Mouse (Mus musculus): Measurements from ENCODE around the gene Rab10.
"Not testable (repeated sequence)": the region's sequence is repeated elsewhere in the genome, so short reads cannot be mapped to it uniquely, and the experiment has no call there.

Gene Rab10

DNA sequence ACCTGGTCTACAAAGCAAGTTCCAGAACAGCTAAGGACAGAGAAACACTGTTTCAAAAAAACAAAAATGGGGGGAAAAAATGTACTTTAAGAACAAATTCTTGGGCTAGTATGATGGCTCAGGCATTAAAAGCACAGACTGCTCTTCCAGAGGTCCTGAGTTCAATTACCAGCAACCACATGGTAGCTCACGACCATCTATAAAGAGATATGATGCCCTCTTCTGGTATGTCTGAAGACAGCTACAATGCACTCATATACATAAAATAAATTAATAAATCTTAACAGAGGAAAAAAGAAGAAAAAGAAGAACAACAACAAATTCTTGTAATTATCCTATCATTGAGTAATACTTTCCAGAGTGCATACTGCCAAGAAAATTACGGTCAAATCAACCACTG lies 4.5 kb downstream of the Rab10 start:
- in situ Hi-C loops (cut with MboI; ENCODE audit: unreplicated experiment in 2 of 2) = loop anchor here (5.0 to 10.0 kb wide), 5 partner anchors 47 to 130 kb away; partner anchors contain the start of gene Asxl2 (in 1 of the 2)

DNA sequence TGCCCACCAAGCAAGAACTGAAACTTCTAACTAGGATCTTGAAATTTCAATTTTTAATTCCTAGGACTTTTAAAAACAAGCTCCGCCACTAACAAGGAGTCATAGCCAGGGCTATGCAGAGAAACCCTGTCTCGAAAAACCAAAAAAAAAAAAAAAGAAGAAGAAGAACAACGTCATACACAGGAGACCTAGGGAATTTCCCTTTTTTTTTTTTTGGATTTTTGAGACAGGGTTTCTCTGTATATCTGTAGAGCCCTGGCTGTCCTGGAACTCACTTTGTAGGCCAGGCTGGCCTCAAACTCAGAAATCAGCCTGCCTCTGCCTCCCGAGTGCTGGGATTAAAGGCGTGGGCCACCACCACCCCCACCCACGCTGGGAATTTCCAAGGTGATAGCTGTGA lies 12.1 kb downstream of the Rab10 start:
- in situ Hi-C loops (cut with MboI; ENCODE audit: unreplicated experiment in 2 of 2) = not testable (repeated sequence)

DNA sequence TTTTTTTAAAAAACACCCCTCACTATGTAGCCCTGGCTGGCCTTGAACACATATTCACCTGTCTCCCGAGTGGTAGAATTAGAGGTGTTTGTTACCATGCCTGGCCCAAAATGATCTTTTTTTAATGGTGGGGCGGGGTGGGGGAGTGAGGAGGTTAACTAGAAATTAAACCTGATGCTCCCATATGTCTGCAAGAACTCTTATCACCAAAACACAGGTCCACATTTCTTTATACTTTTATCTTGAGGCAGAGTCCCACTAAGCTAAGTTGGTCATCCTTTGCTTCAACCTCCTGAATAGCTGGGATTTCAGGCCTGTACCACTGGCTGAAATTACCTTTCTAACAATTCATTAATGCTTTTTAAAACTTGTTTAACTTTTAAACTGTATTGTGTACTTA lies 13.7 kb downstream of the Rab10 start:
- in situ Hi-C loops (cut with MboI; ENCODE audit: unreplicated experiment in 2 of 2) = no loop called here

GRCm38 (mm10) chr12:3291849-3292248 lies 17.9 kb downstream of the Rab10 start:
- in situ Hi-C loops (cut with MboI; ENCODE audit: unreplicated experiment in 2 of 2) = no loop called here

- in situ Hi-C loops (cut with MboI; ENCODE audit: unreplicated experiment in 2 of 2) = no loop called here
Measured at GRCm38 (mm10) chr12:3291038-3291437, 18.7 kb downstream of the Rab10 start.

GRCm38 (mm10) chr12:3288440-3288839 lies 21.3 kb downstream of the Rab10 start:
- in situ Hi-C loops (cut with MboI; ENCODE audit: unreplicated experiment in 2 of 2) = no loop called here

DNA sequence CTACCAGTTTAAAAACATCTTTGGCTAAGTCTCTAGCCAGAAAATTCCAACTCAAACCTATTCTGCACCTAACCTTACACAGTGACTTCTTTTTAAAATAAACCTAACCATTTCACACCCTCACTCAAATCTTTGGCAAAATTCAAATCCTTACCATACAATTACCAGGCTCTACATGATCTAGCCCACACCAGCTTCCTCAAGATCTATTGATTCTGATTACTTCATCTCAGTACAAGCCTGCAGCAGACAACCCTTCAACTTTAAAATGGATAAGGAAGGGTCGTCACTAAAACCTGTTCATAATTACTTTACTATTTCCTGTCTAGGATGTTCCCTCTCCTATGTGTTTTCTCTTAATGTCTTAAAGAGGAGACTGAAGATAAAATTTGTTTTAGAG lies 23.9 kb downstream of the Rab10 start:
- in situ Hi-C loops (cut with MboI; ENCODE audit: unreplicated experiment in 2 of 2) = no loop called here

DNA sequence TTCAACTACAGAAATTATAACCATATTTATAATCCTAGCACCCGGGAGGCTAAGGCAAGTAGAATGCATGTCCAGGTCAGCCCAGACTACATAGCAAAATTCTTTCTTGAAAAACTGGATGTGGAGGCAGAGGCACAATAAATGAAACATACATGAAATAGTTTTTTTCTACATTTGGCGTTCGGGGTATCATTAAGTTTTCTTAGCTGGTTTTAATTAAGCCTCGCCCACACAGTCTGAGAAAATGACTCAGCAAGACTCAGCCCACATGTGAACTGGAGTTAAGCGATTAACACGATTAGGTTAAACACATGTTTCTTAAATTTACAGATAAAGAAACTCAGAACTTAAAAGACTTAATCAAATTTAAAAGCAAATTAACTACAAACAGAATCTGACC lies 24.4 kb downstream of the Rab10 start:
- in situ Hi-C loops (cut with MboI; ENCODE audit: unreplicated experiment in 2 of 2) = no loop called here

DNA sequence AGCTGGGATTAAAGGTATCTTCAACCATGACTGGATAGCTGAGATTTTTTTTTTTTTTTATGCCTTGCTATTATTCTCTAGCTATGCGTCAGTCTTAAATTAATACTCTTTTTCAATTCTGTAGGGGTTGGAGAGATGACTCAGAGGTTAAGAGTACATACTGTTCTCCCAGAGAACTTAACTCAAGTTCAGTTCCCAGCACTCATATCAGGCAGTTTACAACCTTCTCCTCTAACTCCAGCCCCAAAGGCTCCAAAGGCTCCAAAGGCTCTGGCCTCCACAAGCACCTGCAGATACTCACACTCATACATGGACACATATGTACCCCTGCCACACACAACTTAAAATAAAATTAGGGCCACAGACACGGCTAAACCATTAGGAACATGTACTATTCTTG lies 25.3 kb downstream of the Rab10 start:
- in situ Hi-C loops (cut with MboI; ENCODE audit: unreplicated experiment in 2 of 2) = no loop called here

DNA sequence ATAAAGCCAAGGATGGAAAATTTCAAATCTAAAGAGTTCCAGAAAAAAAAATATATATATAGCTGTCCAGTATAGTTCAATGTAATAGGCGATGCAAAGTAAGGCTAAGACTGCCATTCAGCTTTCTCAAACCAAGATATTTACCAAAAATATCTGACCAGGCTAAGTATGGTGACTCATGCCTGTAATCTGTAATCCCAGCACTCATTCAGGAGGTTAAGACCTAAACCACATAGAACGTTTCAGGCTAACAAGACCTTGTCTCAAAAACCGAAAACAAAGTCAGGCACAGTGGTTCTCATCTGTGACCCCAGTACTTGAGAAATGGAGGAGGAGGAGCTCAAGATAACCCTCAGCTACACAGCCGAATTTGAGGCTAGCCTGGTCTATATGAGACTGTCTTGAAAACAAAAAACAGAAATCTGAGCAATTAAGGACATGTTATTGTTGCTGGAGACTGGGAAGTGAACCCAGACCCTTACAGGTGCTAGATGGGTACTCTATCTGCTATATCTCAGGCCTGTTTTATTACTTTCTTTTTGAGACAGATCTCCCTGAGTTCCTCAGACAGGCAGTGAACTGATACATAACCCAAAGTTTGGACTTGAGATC lies 25.8 kb downstream of the Rab10 start:
- in situ Hi-C loops (cut with MboI; ENCODE audit: unreplicated experiment in 2 of 2) = no loop called here

DNA sequence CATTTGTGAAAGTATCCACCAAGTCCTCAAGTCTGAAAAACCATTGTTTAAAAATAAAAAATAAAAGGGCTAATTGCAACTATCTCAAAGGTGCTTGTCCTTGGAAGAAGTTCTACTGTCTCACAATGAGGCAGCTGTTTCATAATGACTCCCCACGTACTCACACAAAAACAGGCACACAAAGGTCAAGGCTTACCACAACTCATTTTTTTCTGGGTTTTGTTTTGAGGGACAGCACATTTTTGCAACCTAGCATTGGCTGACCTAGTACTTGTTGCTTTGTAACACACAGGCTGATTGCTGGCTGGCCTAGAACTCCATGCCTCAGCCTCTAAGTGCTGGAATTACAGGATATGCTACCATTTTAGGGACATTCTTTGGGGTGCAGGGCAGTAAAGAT lies 26.8 kb downstream of the Rab10 start:
- in situ Hi-C loops (cut with MboI; ENCODE audit: unreplicated experiment in 2 of 2) = no loop called here

DNA sequence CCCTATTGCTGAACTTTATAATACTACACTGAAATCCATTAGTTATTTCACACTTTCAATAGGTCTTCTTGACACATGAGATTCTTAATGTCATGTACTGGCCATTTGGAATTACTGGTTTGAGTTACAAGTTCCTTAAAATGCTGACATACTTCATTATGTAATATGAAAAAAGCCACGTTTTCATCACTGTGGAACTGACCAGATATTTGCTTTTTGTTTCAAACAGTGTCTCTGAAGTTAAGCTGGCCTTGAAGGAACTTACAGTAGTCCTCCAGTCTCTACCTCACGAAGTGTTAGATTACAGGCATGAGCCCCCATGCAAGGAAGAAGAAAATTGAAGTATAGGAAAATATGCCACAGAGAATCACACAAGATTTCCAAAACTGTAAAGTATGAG lies 27.2 kb downstream of the Rab10 start:
- in situ Hi-C loops (cut with MboI; ENCODE audit: unreplicated experiment in 2 of 2) = no loop called here

GRCm38 (mm10) chr12:3278880-3279339 lies 30.9 kb downstream of the Rab10 start:
- in situ Hi-C loops (cut with MboI; ENCODE audit: unreplicated experiment in 2 of 2) = no loop called here

DNA sequence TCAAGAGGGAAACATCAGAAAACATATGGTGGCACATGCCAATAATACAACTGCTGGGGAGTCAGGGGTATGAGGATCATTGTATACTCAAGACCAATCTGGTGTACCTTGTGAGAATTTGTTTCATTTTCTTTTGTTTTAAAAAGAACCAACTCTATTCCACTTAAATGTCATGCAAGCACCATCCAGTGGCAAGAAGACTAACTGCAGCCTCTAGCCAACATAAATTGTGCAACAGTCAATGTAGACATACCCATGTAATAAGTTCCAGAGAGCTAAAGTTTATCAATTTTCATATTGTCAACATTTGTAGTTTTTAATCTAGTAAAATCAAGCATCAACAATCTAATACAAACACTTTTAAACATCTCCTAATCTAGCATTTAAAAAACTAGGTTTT lies 39.0 kb downstream of the Rab10 start:
- in situ Hi-C loops (cut with MboI; ENCODE audit: unreplicated experiment in 2 of 2) = loop anchor here in 1 of 2 experiments (25.0 kb wide), 1 partner anchor 291 kb away; the partner anchor contains the start of gene Dtnb

GRCm38 (mm10) chr12:3267397-3267796 lies 42.4 kb downstream of the Rab10 start:
- in situ Hi-C loops (cut with MboI; ENCODE audit: unreplicated experiment in 2 of 2) = loop anchor here in 1 of 2 experiments (25.0 kb wide), 1 partner anchor 295 kb away; the partner anchor contains the start of gene Dtnb

- in situ Hi-C loops (cut with MboI; ENCODE audit: unreplicated experiment in 2 of 2) = loop anchor here in 1 of 2 experiments (25.0 kb wide), 1 partner anchor 297 kb away; the partner anchor contains the start of gene Dtnb
Measured at GRCm38 (mm10) chr12:3265188-3265587, 44.6 kb downstream of the Rab10 start.

- in situ Hi-C loops (cut with MboI; ENCODE audit: unreplicated experiment in 2 of 2) = loop anchor here in 1 of 2 experiments (25.0 kb wide), 1 partner anchor 298 kb away; the partner anchor contains the start of gene Dtnb
Measured at GRCm38 (mm10) chr12:3264449-3264848, 45.3 kb downstream of the Rab10 start.

- in situ Hi-C loops (cut with MboI; ENCODE audit: unreplicated experiment in 2 of 2) = loop anchor here in 1 of 2 experiments (25.0 kb wide), 1 partner anchor 301 kb away; the partner anchor contains the start of gene Dtnb
Measured at GRCm38 (mm10) chr12:3261596-3261995, 48.2 kb downstream of the Rab10 start.

DNA sequence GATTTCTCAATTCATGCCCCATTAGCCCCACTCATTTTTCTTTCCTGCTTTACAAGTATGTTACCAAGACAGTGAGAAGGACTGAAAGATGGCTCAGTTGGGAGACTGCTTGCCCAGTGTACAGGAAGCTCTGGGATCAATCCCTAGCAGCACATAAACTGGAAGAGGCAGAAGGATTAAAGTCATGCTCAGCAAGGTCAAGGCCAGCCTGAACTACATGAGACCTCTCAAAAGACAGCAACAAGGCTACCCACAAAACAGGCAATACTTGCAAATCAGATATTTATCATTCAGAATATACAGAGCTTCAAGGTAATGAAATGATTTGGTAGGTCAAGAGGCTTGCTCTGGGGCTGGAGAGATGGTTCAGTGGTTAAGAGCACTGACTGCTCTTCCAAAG lies 53.8 kb downstream of the Rab10 start:
- in situ Hi-C loops (cut with MboI; ENCODE audit: unreplicated experiment in 2 of 2) = loop anchor here in 1 of 2 experiments (10.0 to 25.0 kb wide), 2 partner anchors 49 to 306 kb away; partner anchors contain the start of genes Dtnb and Rab10

DNA sequence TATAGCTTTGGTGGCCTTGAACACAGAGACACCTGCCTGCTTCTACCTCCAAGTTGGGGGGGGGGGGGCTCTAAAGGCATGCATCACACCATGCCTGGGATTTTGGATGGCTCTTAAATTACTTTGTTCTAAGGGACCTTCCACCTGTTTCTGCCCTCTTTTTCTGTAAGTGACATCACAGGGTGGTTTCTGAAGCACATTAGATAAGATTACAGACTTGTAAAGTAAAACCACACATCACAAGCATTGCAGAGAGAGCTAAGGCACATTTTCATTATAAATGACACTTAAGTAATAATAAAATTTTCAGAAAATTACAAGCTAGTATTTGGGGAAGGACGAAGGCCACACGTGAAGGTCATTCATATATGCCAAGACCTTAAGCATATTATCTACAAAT lies 54.3 kb downstream of the Rab10 start:
- in situ Hi-C loops (cut with MboI; ENCODE audit: unreplicated experiment in 2 of 2) = loop anchor here in 1 of 2 experiments (10.0 to 25.0 kb wide), 2 partner anchors 49 to 307 kb away; partner anchors contain the start of genes Dtnb and Rab10

- in situ Hi-C loops (cut with MboI; ENCODE audit: unreplicated experiment in 2 of 2) = loop anchor here (5.0 to 25.0 kb wide), 4 partner anchors 49 to 309 kb away; partner anchors contain the start of genes Dtnb (in 1 of the 2) and Rab10 (in 1 of the 2)
Measured at GRCm38 (mm10) chr12:3253591-3253990, 56.2 kb downstream of the Rab10 start.

- in situ Hi-C loops (cut with MboI; ENCODE audit: unreplicated experiment in 2 of 2) = loop anchor here in 1 of 2 experiments (25.0 kb wide), 2 partner anchors 841 to 991 kb away; partner anchors contain the start of genes Cenpo, Dnajc27 and Ptrhd1
Measured at GRCm38 (mm10) chr12:3246091-3246490, 63.7 kb downstream of the Rab10 start.

Measured in v-Abl transformed pro-B cells (cell line).